Mouse (Mus musculus): ENCODE results near the gene Slc23a4. TPM values are rescaled to one million over a fixed set of nuclear protein-coding genes. Genes with fewer than 3 reads are reported as not detected.
A peak's percentile ranks its signal among the peaks of the same experiment; 100 is the strongest.

The Slc23a4 gene
- polyA plus RNA-seq, 1 experiment = 0.70 TPM

DNA sequence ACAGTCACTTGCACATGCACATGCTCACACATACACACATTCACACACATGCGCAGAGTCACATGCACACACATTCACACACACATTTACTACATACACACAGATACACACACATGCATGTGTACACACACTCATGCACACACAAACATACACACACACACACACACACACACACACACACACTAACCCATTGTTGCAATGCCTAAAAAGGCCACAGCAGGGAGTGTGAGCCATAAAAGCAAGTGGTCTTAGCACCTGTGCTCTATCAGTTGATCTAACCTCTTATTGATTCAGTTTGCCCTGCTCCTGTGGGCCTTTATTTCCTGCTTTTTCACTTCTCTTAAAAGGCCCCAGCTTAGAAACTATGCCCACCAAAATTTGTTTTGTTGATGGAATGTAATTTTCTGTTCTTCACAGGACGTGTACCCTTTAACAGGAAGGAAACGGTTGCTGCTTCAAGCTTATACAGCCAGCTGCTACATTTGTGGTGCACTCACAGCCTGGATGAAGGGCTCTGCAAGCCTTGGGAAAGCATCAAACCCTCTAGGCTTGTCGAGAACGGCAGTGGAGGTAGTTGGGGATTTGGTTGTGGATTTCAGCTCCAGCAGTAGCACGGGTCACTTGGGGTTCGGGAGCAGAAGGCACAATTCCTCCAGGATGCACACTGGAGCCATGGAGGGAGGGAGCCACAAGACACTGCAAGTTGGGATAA, 36.1 kb downstream of the Slc23a4 start:
- 36% methylated on average over 7 of the region's 7 CpGs for WGBS
- peaks cover 6% of the 10 kb centered on the region for H3K4me1 ChIP-seq (ENCODE audit: control insufficient read depth, insufficient read depth, low read length)
- peak overlapping the region; percentile 69 for H3K27ac ChIP-seq (ENCODE audit: control insufficient read depth, insufficient read depth, low read depth, low read length, poor library complexity)
- H3K4me3 ChIP-seq (replicated peaks; ENCODE audit: control insufficient read depth, low read depth, low read length) = no peak overlapping the region
- TF ChIP-seq CTCF (IDR thresholded peaks at IDR 0.05; ENCODE audit: control insufficient read depth, insufficient read depth, low read length) (no peak), POLR2A (IDR thresholded peaks at IDR 0.05; ENCODE audit: borderline replicate concordance, control insufficient read depth, low read depth, low read length) (no peak)

DNA sequence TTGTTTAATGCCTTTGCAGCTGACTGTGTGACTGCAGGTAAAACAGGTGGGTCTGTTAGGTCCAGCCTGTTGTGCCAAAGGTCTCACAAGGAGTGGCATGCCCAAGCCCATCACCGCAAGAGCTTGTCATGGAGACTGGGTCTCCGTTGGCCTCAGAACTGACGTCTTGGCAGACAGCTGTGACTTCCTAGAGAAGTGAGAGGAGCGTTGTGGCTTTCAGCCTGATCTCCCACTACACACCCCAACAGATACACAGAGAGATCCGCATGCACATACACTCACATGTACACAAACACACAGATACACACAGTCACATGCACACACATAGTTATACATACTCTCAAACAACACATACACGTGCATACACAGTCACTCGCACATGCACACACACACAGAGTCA, 36.7 kb downstream of the Slc23a4 start:
- H3K27ac ChIP-seq (ENCODE audit: control insufficient read depth, insufficient read depth, low read depth, low read length, poor library complexity) = peak overlapping the region; percentile 69; the same call in 1 of the 2 replicates
- no peak overlapping the region for H3K4me3 ChIP-seq (replicated peaks; ENCODE audit: control insufficient read depth, low read depth, low read length)
- WGBS = 62% methylated on average over 7 of the region's 7 CpGs
- TF ChIP-seq CTCF (IDR thresholded peaks at IDR 0.05; ENCODE audit: control insufficient read depth, insufficient read depth, low read length) (no peak), POLR2A (IDR thresholded peaks at IDR 0.05; ENCODE audit: borderline replicate concordance, control insufficient read depth, low read depth, low read length) (no peak)
- H3K4me1 ChIP-seq (ENCODE audit: control insufficient read depth, insufficient read depth, low read length) = peaks cover 6% of the 10 kb centered on the region

DNA sequence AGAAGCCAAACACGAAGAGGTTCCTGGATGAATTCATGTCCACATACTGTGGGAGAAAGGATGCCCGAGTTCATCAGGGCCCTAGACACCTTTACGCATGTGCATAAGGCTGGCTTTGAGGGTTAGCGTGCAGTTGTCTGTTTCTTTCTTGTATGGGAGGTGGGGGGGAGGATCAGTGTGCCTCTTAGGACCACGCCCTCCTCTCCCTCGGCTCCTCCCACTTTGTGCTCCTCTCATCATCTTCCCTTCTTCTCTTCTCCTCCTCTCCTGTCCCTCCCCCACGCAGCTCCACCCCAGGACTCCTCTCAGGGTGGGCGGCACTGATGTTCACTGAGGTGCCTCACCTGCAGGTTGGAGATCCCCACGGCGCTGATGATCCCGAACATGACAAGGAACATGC, 39.7 kb downstream of the Slc23a4 start:
- Histone ChIP-seq H3K4me1 (ENCODE audit: control insufficient read depth, insufficient read depth, low read length) (peaks cover 6% of the 10 kb centered on the region), H3K4me3 (replicated peaks; ENCODE audit: control insufficient read depth, low read depth, low read length) (no peak overlapping the region), H3K27ac (ENCODE audit: control insufficient read depth, insufficient read depth, low read depth, low read length, poor library complexity) (no peak overlapping the region)
- no peak for TF ChIP-seq POLR2A (IDR thresholded peaks at IDR 0.05; ENCODE audit: borderline replicate concordance, control insufficient read depth, low read depth, low read length)
- no peak for TF ChIP-seq CTCF (IDR thresholded peaks at IDR 0.05; ENCODE audit: control insufficient read depth, insufficient read depth, low read length)
- WGBS = 61% methylated on average over 11 of the region's 11 CpGs

DNA sequence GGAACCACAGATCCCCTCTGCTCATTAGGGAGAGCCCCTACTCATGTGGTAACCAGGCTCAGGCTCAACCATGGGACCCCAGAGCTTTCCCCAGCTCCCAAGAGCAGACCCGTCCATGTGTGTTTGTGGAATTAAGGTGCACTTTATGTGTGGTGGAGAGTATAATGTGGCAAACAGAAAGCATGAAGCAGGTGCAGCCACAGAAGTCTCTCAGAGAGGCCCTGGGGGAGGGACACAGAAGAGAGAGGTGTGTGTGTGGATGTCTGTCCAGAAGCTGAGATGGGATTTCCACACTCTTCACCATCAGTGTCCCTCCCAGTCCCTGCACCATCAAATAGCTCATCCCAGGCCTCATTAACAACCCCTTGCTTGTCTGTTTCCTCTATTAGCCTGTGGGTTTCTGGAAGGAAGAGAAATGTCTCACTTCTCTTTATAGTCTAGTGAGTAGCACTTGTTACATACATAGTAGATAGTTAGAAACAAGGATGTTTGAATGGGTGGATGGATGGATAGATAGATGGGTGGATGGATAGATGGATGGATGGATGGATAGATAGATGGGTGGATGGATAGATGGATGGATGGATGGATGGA, 41.6 kb downstream of the Slc23a4 start:
- H3K4me1 ChIP-seq (ENCODE audit: control insufficient read depth, insufficient read depth, low read length) = no peaks in the 10 kb centered on the region; the same call in none of the 2 replicates
- TF ChIP-seq CTCF (IDR thresholded peaks at IDR 0.05; ENCODE audit: control insufficient read depth, insufficient read depth, low read length) = no peak
- no peak for TF ChIP-seq POLR2A (IDR thresholded peaks at IDR 0.05; ENCODE audit: borderline replicate concordance, control insufficient read depth, low read depth, low read length)
- H3K4me3 ChIP-seq (replicated peaks; ENCODE audit: control insufficient read depth, low read depth, low read length) = no peak overlapping the region
- peak overlapping the region; percentile 3; the same call in 1 of the 2 replicates for H3K27ac ChIP-seq (ENCODE audit: control insufficient read depth, insufficient read depth, low read depth, low read length, poor library complexity)
- WGBS = 65% methylated on average over 1 of the region's 1 CpGs

DNA sequence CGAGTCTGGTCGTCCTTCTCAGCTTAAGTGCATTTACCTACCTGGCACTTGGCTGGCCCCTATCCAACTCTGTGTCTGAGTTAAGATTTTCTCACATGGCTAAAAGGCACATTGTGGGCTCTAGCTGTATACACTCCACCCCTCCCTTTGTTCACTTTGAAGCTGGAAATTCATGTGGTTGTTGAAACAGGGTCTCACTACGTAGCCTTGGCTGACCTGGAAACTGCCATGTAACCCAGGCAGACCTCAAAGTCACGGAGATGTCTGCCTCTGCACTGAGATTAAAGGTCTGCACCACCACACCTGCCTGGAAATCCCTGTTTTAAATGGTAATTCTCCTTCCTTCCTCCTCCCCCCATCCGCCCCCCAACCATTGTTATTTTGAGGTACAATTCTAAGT, 44.7 kb downstream of the Slc23a4 start:
- Histone ChIP-seq H3K27ac (ENCODE audit: control insufficient read depth, insufficient read depth, low read depth, low read length, poor library complexity) (no peak overlapping the region), H3K4me3 (replicated peaks; ENCODE audit: control insufficient read depth, low read depth, low read length) (no peak overlapping the region), H3K4me1 (ENCODE audit: control insufficient read depth, insufficient read depth, low read length) (peaks cover 1% of the 10 kb centered on the region)
- 75% methylated on average over 5 of the region's 5 CpGs for WGBS
- TF ChIP-seq CTCF (IDR thresholded peaks at IDR 0.05; ENCODE audit: control insufficient read depth, insufficient read depth, low read length) = no peak
- no peak for TF ChIP-seq POLR2A (IDR thresholded peaks at IDR 0.05; ENCODE audit: borderline replicate concordance, control insufficient read depth, low read depth, low read length)

DNA sequence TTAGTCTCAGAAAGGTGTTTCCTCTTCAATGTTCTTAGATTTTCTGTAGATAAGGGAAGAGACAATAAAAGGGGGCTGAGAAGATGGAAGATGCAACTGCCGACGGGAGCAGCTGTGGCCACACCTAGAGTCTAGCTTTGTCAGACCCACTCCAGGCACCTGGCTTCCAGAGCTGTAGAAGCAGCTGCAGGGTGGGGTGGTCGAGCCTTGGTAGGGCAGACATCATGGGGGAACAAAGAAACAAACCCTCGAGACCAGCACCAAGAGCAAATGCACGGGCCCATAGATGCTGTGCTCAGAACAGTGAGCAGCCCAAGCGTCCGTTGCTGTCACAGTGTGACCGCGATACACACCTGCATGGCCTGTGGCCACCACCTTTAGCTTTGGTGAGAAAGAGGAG, 45.8 kb downstream of the Slc23a4 start:
- Histone ChIP-seq H3K27ac (ENCODE audit: control insufficient read depth, insufficient read depth, low read depth, low read length, poor library complexity) (no peak overlapping the region), H3K4me1 (ENCODE audit: control insufficient read depth, insufficient read depth, low read length) (peaks cover 1% of the 10 kb centered on the region), H3K4me3 (replicated peaks; ENCODE audit: control insufficient read depth, low read depth, low read length) (no peak overlapping the region)
- WGBS = 83% methylated on average over 9 of the region's 9 CpGs
- TF ChIP-seq POLR2A (IDR thresholded peaks at IDR 0.05; ENCODE audit: borderline replicate concordance, control insufficient read depth, low read depth, low read length) (no peak), CTCF (IDR thresholded peaks at IDR 0.05; ENCODE audit: control insufficient read depth, insufficient read depth, low read length) (no peak)

DNA sequence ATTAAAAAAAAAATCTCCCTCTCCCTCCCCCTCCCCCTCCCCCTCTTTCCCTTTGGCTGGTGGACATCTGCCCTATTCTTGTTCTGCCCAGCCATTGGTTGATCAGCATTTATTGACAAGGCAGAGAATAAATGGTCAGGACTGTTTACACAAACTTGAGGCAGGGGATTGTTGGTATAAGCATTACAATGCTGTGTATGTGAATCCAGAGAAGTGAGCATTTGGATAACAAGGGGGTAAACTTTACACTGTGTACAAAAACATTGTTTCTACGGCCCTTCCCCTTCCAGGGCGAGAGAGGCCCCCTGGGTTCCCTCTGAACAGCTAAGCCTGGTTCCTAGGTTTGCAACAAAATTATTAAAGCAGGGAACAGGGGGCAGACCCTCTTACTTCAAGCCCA, 46.7 kb downstream of the Slc23a4 start:
- TF ChIP-seq CTCF (IDR thresholded peaks at IDR 0.05; ENCODE audit: control insufficient read depth, insufficient read depth, low read length) = no peak
- TF ChIP-seq POLR2A (IDR thresholded peaks at IDR 0.05; ENCODE audit: borderline replicate concordance, control insufficient read depth, low read depth, low read length) = no peak
- Histone ChIP-seq H3K4me3 (replicated peaks; ENCODE audit: control insufficient read depth, low read depth, low read length) (no peak overlapping the region), H3K4me1 (ENCODE audit: control insufficient read depth, insufficient read depth, low read length) (peaks cover 1% of the 10 kb centered on the region), H3K27ac (ENCODE audit: control insufficient read depth, insufficient read depth, low read depth, low read length, poor library complexity) (no peak overlapping the region)
- WGBS = 85% methylated on average over 2 of the region's 2 CpGs

DNA sequence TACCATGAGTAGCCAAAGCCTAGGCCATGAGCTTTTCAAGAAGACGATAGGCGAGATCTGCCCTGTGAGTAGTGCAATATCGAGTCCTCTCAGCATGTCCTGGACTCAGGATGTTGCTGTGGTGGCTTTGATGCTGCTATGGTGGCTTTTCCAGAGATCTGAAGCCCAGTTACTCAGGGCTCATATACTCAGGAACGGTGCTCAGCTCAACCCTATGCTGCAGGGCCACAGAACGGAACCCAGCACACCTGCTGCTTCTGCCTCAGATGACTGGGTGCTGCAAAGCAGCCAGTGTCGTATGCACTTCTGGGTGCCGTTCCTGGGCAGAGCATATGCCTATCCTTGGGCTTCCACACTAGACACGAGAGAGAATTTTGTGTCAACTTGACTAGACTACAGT, 48.8 kb downstream of the Slc23a4 start:
- WGBS = 77% methylated on average over 8 of the region's 8 CpGs
- Histone ChIP-seq H3K4me1 (ENCODE audit: control insufficient read depth, insufficient read depth, low read length) (peaks cover 1% of the 10 kb centered on the region), H3K4me3 (replicated peaks; ENCODE audit: control insufficient read depth, low read depth, low read length) (no peak overlapping the region), H3K27ac (ENCODE audit: control insufficient read depth, insufficient read depth, low read depth, low read length, poor library complexity) (no peak overlapping the region)
- no peak for TF ChIP-seq POLR2A (IDR thresholded peaks at IDR 0.05; ENCODE audit: borderline replicate concordance, control insufficient read depth, low read depth, low read length)
- no peak for TF ChIP-seq CTCF (IDR thresholded peaks at IDR 0.05; ENCODE audit: control insufficient read depth, insufficient read depth, low read length)
